Mouse (Mus musculus): ENCODE data around the gene Cebpg.

Gene Cebpg

GRCm38 (mm10) chr7:35023251-35023650 is 33.1 kb downstream of the Cebpg start:
- no peak for DNase-seq

- DNase-seq: no peak
Observed at GRCm38 (mm10) chr7:35021365-35021764, 35.0 kb downstream of the Cebpg start.

DNA sequence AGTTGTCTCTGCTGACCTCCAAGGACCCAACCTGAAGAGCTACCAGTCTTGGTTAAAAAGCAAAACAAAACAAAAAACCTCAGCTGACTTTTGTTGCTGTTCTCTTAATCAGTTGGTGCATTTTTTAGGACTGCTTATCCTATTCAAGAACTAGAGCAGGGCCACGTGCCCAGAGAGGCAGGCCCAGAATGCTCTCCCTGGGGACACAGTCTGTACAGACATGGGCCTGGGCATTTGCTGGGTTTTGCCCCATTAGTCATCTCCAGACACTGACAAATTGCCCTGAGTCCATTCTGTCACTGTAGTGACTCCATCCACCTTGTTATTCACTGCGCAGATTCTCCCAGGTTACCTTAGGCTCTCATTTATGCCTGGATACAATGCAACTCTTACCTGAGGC is 41.1 kb downstream of the Cebpg start:
- no peak for DNase-seq

DNA sequence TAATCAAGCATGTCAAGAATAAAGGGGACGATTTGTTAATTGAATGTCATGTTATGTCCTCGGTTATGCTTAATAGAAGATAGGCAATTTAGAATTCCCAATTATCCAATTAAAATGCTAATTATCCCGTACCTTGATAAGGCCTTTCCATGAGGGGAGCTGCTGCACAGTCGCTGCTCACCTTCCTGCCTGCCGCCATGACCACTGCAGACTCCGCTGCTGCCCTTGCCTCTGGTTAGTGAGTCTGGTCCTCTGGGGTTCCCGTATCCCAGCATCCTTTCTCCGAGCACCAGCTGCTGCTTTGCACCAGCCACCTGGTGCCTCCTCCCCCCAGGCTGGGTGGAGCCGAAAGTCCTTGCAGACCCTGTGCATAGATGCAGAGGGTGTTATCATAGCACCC is 43.1 kb downstream of the Cebpg start:
- no peak for DNase-seq

- no peak for DNase-seq
Observed at GRCm38 (mm10) chr7:35006661-35007060, 49.7 kb downstream of the Cebpg start.

GRCm38 (mm10) chr7:35003171-35003737 is 53.1 kb downstream of the Cebpg start:
- DNase-seq: no peak

- peak; percentile 44 to 66 for DNase-seq
Observed at GRCm38 (mm10) chr7:35000839-35001238, 55.5 kb downstream of the Cebpg start.

Data from cerebellum, postnatal 25 days (tissue).